Mouse (Mus musculus) liver, embryonic 14.5 days (tissue): ENCODE measurements at regions not wholly inside any gene's neighbourhood (a gene's known extent, or its start where the extent isn't known, plus 50 kb on each side); places are given as distances from the start of the nearest gene placed in this dataset.

Experiments used
- CTCF ChIP-seq: IDR thresholded peaks from 2 replicates; pipeline ENCODE4 v1.5.1; 2016; ENCODE audit warnings: antibody characterized with exemption, low read depth, control low read depth
- EP300 ChIP-seq: IDR thresholded peaks from 2 replicates; pipeline ENCODE4 v1.6.1; 2016; ENCODE audit warnings: antibody characterized with exemption, low read depth

DNA sequence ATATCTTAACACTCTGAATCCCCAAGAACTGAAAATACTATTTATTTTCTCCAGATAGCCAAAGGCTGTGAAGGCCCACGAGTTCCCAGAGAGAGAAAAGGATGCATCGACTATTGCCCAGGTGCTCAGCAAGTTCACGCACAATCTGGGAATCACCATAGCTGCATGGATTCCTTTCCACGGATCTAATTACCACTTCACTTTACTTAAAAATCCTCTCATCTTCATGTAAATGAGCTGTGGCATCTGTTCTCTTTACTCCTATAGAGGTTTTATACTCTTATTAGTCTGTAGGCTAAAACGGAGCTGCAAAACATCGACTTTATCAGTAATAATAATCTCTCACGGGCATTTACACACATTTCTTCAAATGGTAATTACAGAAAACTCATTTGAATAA, 299.6 kb upstream of the Luzp2 start:
- TF ChIP-seq CTCF (no peak), EP300 (no peak)
